17 mouse cellular contexts compared by ENCODE assay signal in the genomic region with DNA sequence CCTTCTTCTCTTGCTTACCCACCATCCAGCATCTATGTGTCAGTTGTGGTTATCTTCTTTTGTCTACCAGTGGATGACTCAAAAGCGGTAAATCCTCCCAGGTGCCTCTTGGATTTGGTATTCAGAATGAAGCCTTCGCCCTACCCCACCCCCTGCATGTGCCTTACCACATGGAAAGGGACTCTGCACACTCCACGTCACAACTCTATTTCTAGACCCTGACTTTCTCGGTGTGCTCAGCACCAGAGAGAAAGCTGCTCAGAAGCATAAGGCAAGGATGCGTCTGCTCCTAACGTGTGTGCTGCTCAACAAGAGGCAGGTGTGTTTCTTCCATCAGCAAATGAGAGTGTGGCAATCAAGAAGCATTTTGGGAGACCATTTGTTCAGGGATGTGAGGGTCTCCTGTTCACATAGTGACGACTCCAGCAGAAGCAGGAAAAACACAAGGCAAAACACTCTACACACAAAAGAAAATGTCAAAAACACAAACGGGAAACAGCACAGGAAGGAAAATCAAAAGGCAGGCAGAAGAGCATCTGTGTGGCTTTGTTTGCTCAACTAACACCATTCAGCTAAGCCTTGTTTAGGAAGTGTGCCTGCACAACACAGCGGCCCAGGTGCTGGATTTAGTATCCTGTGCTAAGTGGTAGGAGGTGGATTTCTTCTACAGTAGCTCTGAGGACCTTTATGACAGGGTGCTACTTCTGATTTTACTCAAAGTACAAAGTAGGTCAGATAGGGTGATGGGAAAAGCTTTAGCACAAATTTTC. TPM values are rescaled to one million over a fixed set of nuclear protein-coding genes. Genes with fewer than 3 reads are reported as not detected.
DNase-seq lines count a peak whose midpoint lies in the region; ATAC-seq and TF ChIP-seq lines count a peak whose summit lies in the region.
"Had no signal": no experiment of that assay in that cellular context is flagged by ENCODE, and none has a peak within 500 bp of the region (broad histone marks: within the 10 kb centered on the region; RNA-seq: fewer than 3 reads in every experiment).

No protein-coding gene starts in this region.

- DNase-seq in forebrain, postnatal 0 days: peak; percentile 35
- peak; percentile 12 for DNase-seq in layer of hippocampus, adult 9-11 months
- no peak for DNase-seq in layer of hippocampus, postnatal 10 days (ENCODE audit: low spot score in 2 of 2)
- peak; percentile 47 for DNase-seq in CD4-positive helper T cell, adult 2 months (ENCODE audit: low read depth, low spot score)
- DNase-seq in right cerebral cortex, postnatal 14 days: peak; percentile 24
- DNase-seq in adrenal gland, postnatal 4 days (ENCODE audit: low spot score in 2 of 2): no peak
- DNase-seq: adrenal gland, adult 2 months; cerebellum, adult 8-10 months; gastrocnemius, postnatal 36 days; lung, adult 18-20 months; lung, postnatal 4 days had no signal

- ATAC-seq in forebrain, postnatal 0 days: peak; percentile 81
- no peak for ATAC-seq in forebrain, embryonic 13.5 days
- ATAC-seq in monocyte, adult 5-6 weeks (replicated peaks; ENCODE audit: insufficient number of reproducible peaks, low FRiP score, low TSS enrichment, poor library complexity, severe bottlenecking): no peak

- WGBS in forebrain, postnatal 0 days: 58% methylated on average over 9 of the region's 9 CpGs
- WGBS in forebrain, embryonic 13.5 days: 64% methylated on average over 9 of the region's 9 CpGs

- H3K9ac ChIP-seq in forebrain, postnatal 0 days: no peak overlapping the region
- no peak overlapping the region for H3K9ac ChIP-seq in forebrain, embryonic 13.5 days
- H3K9ac ChIP-seq: embryonic facial prominence, embryonic 13.5 days; stomach, embryonic 15.5 days had no signal

- H3K27me3 ChIP-seq in forebrain, postnatal 0 days (ENCODE audit: insufficient read depth, low read length): no peaks in the 10 kb centered on the region
- no peaks in the 10 kb centered on the region for H3K27me3 ChIP-seq in forebrain, embryonic 13.5 days
- H3K27me3 ChIP-seq: embryonic facial prominence, embryonic 13.5 days; stomach, embryonic 15.5 days had no signal

- no peaks in the 10 kb centered on the region for H3K36me3 ChIP-seq in forebrain, postnatal 0 days (ENCODE audit: insufficient read depth)
- H3K36me3 ChIP-seq in forebrain, embryonic 13.5 days (ENCODE audit: poor library complexity, severe bottlenecking): no peaks in the 10 kb centered on the region
- H3K36me3 ChIP-seq: embryonic facial prominence, embryonic 13.5 days; midbrain, embryonic 10.5 days; stomach, embryonic 15.5 days had no signal

- no peaks in the 10 kb centered on the region for H3K4me1 ChIP-seq in forebrain, postnatal 0 days (ENCODE audit: insufficient read depth)
- no peaks in the 10 kb centered on the region for H3K4me1 ChIP-seq in forebrain, embryonic 13.5 days
- H3K4me1 ChIP-seq: embryonic facial prominence, embryonic 13.5 days; midbrain, embryonic 10.5 days; stomach, embryonic 15.5 days had no signal

- no peak overlapping the region for H3K4me2 ChIP-seq in forebrain, postnatal 0 days (ENCODE audit: low read depth)
- no peak overlapping the region for H3K4me2 ChIP-seq in forebrain, embryonic 13.5 days
- H3K4me2 ChIP-seq: embryonic facial prominence, embryonic 13.5 days; stomach, embryonic 15.5 days had no signal

- H3K4me3 ChIP-seq in forebrain, postnatal 0 days (ENCODE audit: low read depth, low read length): no peak overlapping the region
- H3K4me3 ChIP-seq in forebrain, embryonic 13.5 days: no peak overlapping the region
- H3K4me3 ChIP-seq: embryonic facial prominence, embryonic 13.5 days; midbrain, embryonic 10.5 days; stomach, embryonic 15.5 days had no signal

- no peak for TF ChIP-seq CTCF in forebrain, postnatal 0 days (IDR thresholded peaks at IDR 0.05; ENCODE audit: low read depth)

- H3K9me3 ChIP-seq in forebrain, postnatal 0 days (ENCODE audit: low read length): no peaks in the 10 kb centered on the region
- H3K9me3 ChIP-seq in forebrain, embryonic 13.5 days (replicated peaks): no peaks in the 10 kb centered on the region
- H3K9me3 ChIP-seq: embryonic facial prominence, embryonic 13.5 days; midbrain, embryonic 10.5 days; stomach, embryonic 15.5 days had no signal

- no peak overlapping the region for H3K27ac ChIP-seq in forebrain, postnatal 0 days (ENCODE audit: low read depth, low read length)
- H3K27ac ChIP-seq in forebrain, embryonic 13.5 days: no peak overlapping the region
- H3K27ac ChIP-seq: embryonic facial prominence, embryonic 13.5 days; kidney, postnatal 0 days; midbrain, embryonic 10.5 days; stomach, embryonic 15.5 days had no signal

RNA-seq across cellular contexts. Expression of gene Gng2, which starts 35.3 kb away (rescaled TPM):
- 447 and 546 TPM in 2 replicates for total RNA-seq in forebrain, postnatal 0 days (2014; rRNA removed)
- 367 and 462 TPM in 2 replicates for polyA plus RNA-seq in forebrain, postnatal 0 days (2015; fragmentation: Nextera tagmentation; extraction: Ambion mirVana)
- 304 and 326 TPM in 2 replicates for polyA plus RNA-seq in forebrain, embryonic 13.5 days (2015; fragmentation: Nextera tagmentation; extraction: Ambion mirVana)
- total RNA-seq in layer of hippocampus, postnatal 10 days (2021): 100 to 1,000 TPM; 491 to 562 TPM
- total RNA-seq in monocyte, adult 5-6 weeks (2017): 22.2 to 39.8 TPM (median 35.7 TPM) in 3 replicates
- total RNA-seq in adrenal gland, postnatal 4 days (2021): 10 to 100 TPM; 62.5 to 68.6 TPM

Comparison
In these comparisons a context has a peak if more than half of its experiments do, and no peak if none do; other contexts are left out.
1. DNase-seq: peak in forebrain, postnatal 0 days (single experiment), layer of hippocampus, adult 9-11 months (single experiment), CD4-positive helper T cell, adult 2 months (single experiment) and right cerebral cortex, postnatal 14 days (single experiment); none in layer of hippocampus, postnatal 10 days (0 of 2) and adrenal gland, postnatal 4 days (0 of 2).